Mouse (Mus musculus): Measurements from ENCODE around the gene Htra3. TPM values are rescaled to one million over a fixed set of nuclear protein-coding genes. Genes with fewer than 3 reads are reported as not detected.

The Htra3 gene
- total and polyA plus RNA-seq, 3 experiments, result not detected

GRCm38 (mm10) chr5:35680958-35681357 lies 1.4 kb upstream of the Htra3 start:
- no peak for DNase-seq (ENCODE audit: low read depth, low spot score)
- H3K79me2 ChIP-seq (ENCODE audit: control insufficient read depth, insufficient read depth, low read length, poor library complexity), result no peaks in the 10 kb centered on the region
- no peaks in the 10 kb centered on the region for H3K27me3 ChIP-seq (ENCODE audit: control insufficient read depth in 1 of 2, insufficient read depth in 2 of 2, low read length in 2 of 2)
- H3K9ac ChIP-seq (ENCODE audit: control insufficient read depth, low read depth, low read length, poor library complexity, severe bottlenecking), result no peak overlapping the region
- H3K4me3 ChIP-seq (ENCODE audit: control insufficient read depth in 1 of 2, insufficient read depth in 1 of 2, low read depth in 2 of 2, low read length in 2 of 2), result no peak overlapping the region
- no peak for TF ChIP-seq ELF1 (IDR thresholded peaks at IDR 0.05; ENCODE audit: low read depth, low read length)
- TF ChIP-seq JUND (IDR thresholded peaks at IDR 0.05; ENCODE audit: low read depth, low read length), result no peak
- TF ChIP-seq MYC (IDR thresholded peaks at IDR 0.05; ENCODE audit: low read depth, low read length), result no peak
- TF ChIP-seq ZC3H11A (IDR thresholded peaks at IDR 0.05; ENCODE audit: low read depth, low read length), result no peak
- TF ChIP-seq ZNF384 (IDR thresholded peaks at IDR 0.05; ENCODE audit: low read depth, low read length), result no peak
- TF ChIP-seq HCFC1 (IDR thresholded peaks at IDR 0.05; ENCODE audit: low read depth, low read length), result no peak
- TF ChIP-seq MAX (IDR thresholded peaks at IDR 0.05; ENCODE audit: low read length), result no peak
- no peak for TF ChIP-seq CTCF (IDR thresholded peaks at IDR 0.05 in 2 of 3, conservative IDR thresholded peaks at IDR 0.05 in 1 of 3; ENCODE audit: control insufficient read depth in 1 of 3, insufficient read depth in 1 of 3, low read depth in 2 of 3, low read length in 3 of 3, poor library complexity in 1 of 3, severe bottlenecking in 1 of 3)
- no peak for TF ChIP-seq ETS1 (IDR thresholded peaks at IDR 0.05; ENCODE audit: low read depth, low read length)
- TF ChIP-seq CHD1 (IDR thresholded peaks at IDR 0.05; ENCODE audit: low read depth, low read length), result no peak
- TF ChIP-seq EP300 (IDR thresholded peaks at IDR 0.05; ENCODE audit: low read depth in 1 of 2, low read length in 2 of 2), result no peak
- TF ChIP-seq SIN3A (IDR thresholded peaks at IDR 0.05; ENCODE audit: low read length), result no peak
- TF ChIP-seq BHLHE40 (IDR thresholded peaks at IDR 0.05; ENCODE audit: borderline replicate concordance, low read depth, low read length), result no peak
- TF ChIP-seq TCF12 (IDR thresholded peaks at IDR 0.05; ENCODE audit: low read depth, low read length), result no peak
- no peak for TF ChIP-seq POLR2AphosphoS2 (IDR thresholded peaks at IDR 0.05; ENCODE audit: low read length)
- H3K36me3 ChIP-seq (ENCODE audit: control insufficient read depth in 1 of 2, insufficient read depth in 2 of 2, low read length in 2 of 2), result no peaks in the 10 kb centered on the region
- H3K4me1 ChIP-seq (ENCODE audit: control insufficient read depth in 1 of 2, insufficient read depth in 2 of 2, low read length in 2 of 2), result no peaks in the 10 kb centered on the region
- H3K27ac ChIP-seq (ENCODE audit: control insufficient read depth, low read depth, low read length), result no peak overlapping the region
- H3K9me3 ChIP-seq (replicated peaks; ENCODE audit: insufficient read depth, low read length), result no peaks in the 10 kb centered on the region

- no peak overlapping the region for H3K9ac ChIP-seq (ENCODE audit: control insufficient read depth, low read depth, low read length, poor library complexity, severe bottlenecking)
- TF ChIP-seq CHD2 (IDR thresholded peaks at IDR 0.05; ENCODE audit: low read length) (no peak), SMC3 (IDR thresholded peaks at IDR 0.05; ENCODE audit: low read depth, low read length) (no peak), USF1 (IDR thresholded peaks at IDR 0.05; ENCODE audit: low read depth, low read length) (no peak), POLR2AphosphoS5 (IDR thresholded peaks at IDR 0.05; ENCODE audit: borderline replicate concordance, low read depth, low read length) (no peak), MYB (IDR thresholded peaks at IDR 0.05; ENCODE audit: low read depth, low read length) (no peak), TBP (IDR thresholded peaks at IDR 0.05; ENCODE audit: low read depth, low read length) (no peak), RCOR1 (IDR thresholded peaks at IDR 0.05; ENCODE audit: low read depth, low read length) (no peak), ETS1 (IDR thresholded peaks at IDR 0.05; ENCODE audit: low read depth, low read length) (no peak), MAFK (IDR thresholded peaks at IDR 0.05; ENCODE audit: borderline replicate concordance, low read depth, low read length) (no peak), NELFE (IDR thresholded peaks at IDR 0.05; ENCODE audit: low read depth, low read length) (no peak), ELF1 (IDR thresholded peaks at IDR 0.05; ENCODE audit: low read depth, low read length) (no peak), NRF1 (IDR thresholded peaks at IDR 0.05; ENCODE audit: insufficient read depth, low read depth, low read length, poor library complexity, severe bottlenecking) (no peak), RAD21 (IDR thresholded peaks at IDR 0.05; ENCODE audit: low read depth, low read length) (no peak), SIN3A (IDR thresholded peaks at IDR 0.05; ENCODE audit: low read length) (no peak), GATA1 (IDR thresholded peaks at IDR 0.05; ENCODE audit: low read depth, low read length) (no peak), HCFC1 (IDR thresholded peaks at IDR 0.05; ENCODE audit: low read depth, low read length) (no peak)
- H3K4me3 ChIP-seq (ENCODE audit: control insufficient read depth in 1 of 2, insufficient read depth in 1 of 2, low read depth in 2 of 2, low read length in 2 of 2), result no peak overlapping the region
- no peak for DNase-seq (ENCODE audit: low read depth, low spot score)
- H3K36me3 ChIP-seq (ENCODE audit: control insufficient read depth in 1 of 2, insufficient read depth in 2 of 2, low read length in 2 of 2), result no peaks in the 10 kb centered on the region
- H3K9me3 ChIP-seq (replicated peaks; ENCODE audit: insufficient read depth, low read length), result no peaks in the 10 kb centered on the region; the same call in 1 of the 2 replicates
- no peaks in the 10 kb centered on the region for H3K4me1 ChIP-seq (ENCODE audit: control insufficient read depth in 1 of 2, insufficient read depth in 2 of 2, low read length in 2 of 2)
- H3K27ac ChIP-seq (ENCODE audit: control insufficient read depth, low read depth, low read length), result no peak overlapping the region
- H3K79me2 ChIP-seq (ENCODE audit: control insufficient read depth, insufficient read depth, low read length, poor library complexity), result no peaks in the 10 kb centered on the region
- no peaks in the 10 kb centered on the region for H3K27me3 ChIP-seq (ENCODE audit: control insufficient read depth in 1 of 2, insufficient read depth in 2 of 2, low read length in 2 of 2)
Measured at GRCm38 (mm10) chr5:35676964-35677363, 2.6 kb downstream of the Htra3 start.

Measured in MEL (cell line).